Mouse (Mus musculus) intestine, postnatal 0 days (tissue): ENCODE measurements around the gene Mnt. TPM values are rescaled to one million over a fixed set of nuclear protein-coding genes. Genes with fewer than 3 reads are reported as not detected.

Experiments used
- ATAC-seq: fragments of 200-750 bp; cut with Nextera tagmentation; 2 replicates; pipeline ENCODE4 v1.8.0; 2017; ENCODE audit warnings: mild to moderate bottlenecking, moderate TSS enrichment, moderate library complexity
- H3K27ac ChIP-seq: fragments of 300-500 bp; sonication (generic); 2 replicates; pipeline ENCODE4 v1.5.1; 2014; ENCODE audit warnings: mild to moderate bottlenecking, low read depth, low read length, moderate library complexity
- H3K27me3 ChIP-seq: fragments of 300-500 bp; sonication (generic); replicated peaks from 2 replicates; pipeline ENCODE4 v1.6.1; 2014; ENCODE audit warnings: low read length, mixed read lengths; ENCODE audit not compliant: control insufficient read depth, insufficient read depth
- H3K36me3 ChIP-seq: fragments of 300-500 bp; sonication (generic); 2 replicates; pipeline ENCODE4 v1.6.1; 2014; ENCODE audit warnings: mild to moderate bottlenecking, moderate library complexity; ENCODE audit not compliant: control insufficient read depth, insufficient read depth
- H3K4me1 ChIP-seq: fragments of 300-500 bp; sonication (generic); replicated peaks from 2 replicates; pipeline ENCODE4 v1.6.1; 2014; ENCODE audit warnings: antibody characterized with exemption, low read length, mixed read lengths; ENCODE audit not compliant: control insufficient read depth, insufficient read depth
- H3K4me2 ChIP-seq: fragments of 300-500 bp; sonication (generic); replicated peaks from 2 replicates; pipeline ENCODE4 v1.6.1; 2014; ENCODE audit warnings: low read depth, mild to moderate bottlenecking, moderate library complexity
- H3K4me3 ChIP-seq: fragments of 300-500 bp; sonication (generic); 2 replicates; pipeline ENCODE4 v1.5.1; 2014; ENCODE audit warnings: low read depth, low read length
- H3K9ac ChIP-seq: fragments of 300-500 bp; sonication (generic); 2 replicates; pipeline ENCODE4 v1.6.1; 2014; ENCODE audit warnings: mild to moderate bottlenecking, low read depth, low read length
- H3K9me3 ChIP-seq: fragments of 300-500 bp; sonication (generic); 2 replicates; pipeline ENCODE4 v1.6.1; 2016; ENCODE audit warnings: mixed run types; ENCODE audit not compliant: control insufficient read depth
- CTCF ChIP-seq: sonication (generic); IDR thresholded peaks from 2 replicates; pipeline ENCODE4 v1.5.1; 2016; ENCODE audit warnings: low read depth, mild to moderate bottlenecking, control low read depth, antibody characterized with exemption, moderate library complexity
- WGBS: fragments of 180-500 bp; shearing (Covaris S2); extraction: QIAGEN DNeasy Blood & Tissue Kit; methylation state at CpG from one replicate; pipeline ENCODE4 v1.1.7; 2014; 5-methylcytosine and 5-hydroxymethylcytosine counted together
- polyA plus RNA-seq: library from polyadenylated mRNA; unstranded; fragments of >200 nt; fragmentation: Nextera tagmentation; extraction: Ambion mirVana; gene quantifications from 2 replicates; pipeline ENCODE4 v1.2.1, GENCODE M21; 2015

Mnt gene
- polyA plus RNA-seq, 1 experiment from 2014 or later = 5.3 TPM

- H3K9me3 ChIP-seq = no peaks in the 10 kb centered on the region
- peak overlapping the region; percentile 96 for H3K27ac ChIP-seq
- peak overlapping the region; percentile 49 for H3K9ac ChIP-seq
- peak overlapping the region; percentile 46 for H3K4me3 ChIP-seq
- TF ChIP-seq CTCF = peak; percentile 57
- H3K4me1 ChIP-seq = peaks cover 9% of the 10 kb centered on the region
- under 1% methylated on average over 53 of the region's 54 CpGs for WGBS
- H3K36me3 ChIP-seq = peaks cover 16% of the 10 kb centered on the region; the same call in 1 of the 2 replicates
- ATAC-seq = peak; percentile 83
- H3K27me3 ChIP-seq = no peaks in the 10 kb centered on the region
- H3K4me2 ChIP-seq = peak overlapping the region; percentile 82
These were observed 7.1 kb downstream of the Mnt start for GRCm38 (mm10) chr11:74837694-74838431.

- peak overlapping the region; percentile 49 for H3K9ac ChIP-seq
- peak overlapping the region; percentile 82 for H3K4me2 ChIP-seq
- peaks cover 9% of the 10 kb centered on the region for H3K4me1 ChIP-seq
- under 1% methylated on average over 34 of the region's 35 CpGs for WGBS
- H3K27me3 ChIP-seq = no peaks in the 10 kb centered on the region
- ATAC-seq = peak; percentile 69
- peaks cover 21% of the 10 kb centered on the region; the same call in 1 of the 2 replicates for H3K36me3 ChIP-seq
- H3K27ac ChIP-seq = peak overlapping the region; percentile 96
- TF ChIP-seq CTCF = no peak
- H3K4me3 ChIP-seq = peak overlapping the region; percentile 46
- no peaks in the 10 kb centered on the region for H3K9me3 ChIP-seq
These were observed 7.7 kb downstream of the Mnt start for GRCm38 (mm10) chr11:74838441-74838840.

GRCm38 (mm10) chr11:74838971-74839370 is 8.3 kb downstream of the Mnt start:
- Histone ChIP-seq H3K4me3 (peak overlapping the region; percentile 46), H3K9me3 (no peaks in the 10 kb centered on the region), H3K36me3 (peaks cover 21% of the 10 kb centered on the region; the same call in 1 of the 2 replicates), H3K4me2 (peak overlapping the region; percentile 82), H3K4me1 (peaks cover 9% of the 10 kb centered on the region), H3K9ac (no peak overlapping the region; the same call in 1 of the 2 replicates), H3K27me3 (no peaks in the 10 kb centered on the region), H3K27ac (peak overlapping the region; percentile 96)
- WGBS = 25% methylated on average over 6 of the region's 6 CpGs
- ATAC-seq = 0 out of 2 replicates have a peak, but pooled peaks have one; percentile 7
- TF ChIP-seq CTCF = no peak

- Histone ChIP-seq H3K27ac (no peak overlapping the region), H3K9me3 (no peaks in the 10 kb centered on the region), H3K4me2 (no peak overlapping the region), H3K4me3 (no peak overlapping the region), H3K9ac (no peak overlapping the region), H3K4me1 (peaks cover 6% of the 10 kb centered on the region; the same call in 1 of the 2 replicates), H3K27me3 (no peaks in the 10 kb centered on the region), H3K36me3 (peaks cover 24% of the 10 kb centered on the region; the same call in 1 of the 2 replicates)
- 90% methylated on average over 19 of the region's 19 CpGs for WGBS
- no peak for ATAC-seq
- TF ChIP-seq CTCF = no peak
These were observed 9.4 kb downstream of the Mnt start for GRCm38 (mm10) chr11:74839860-74840715.

- TF ChIP-seq CTCF = no peak
- no peak overlapping the region for H3K9ac ChIP-seq
- no peak overlapping the region for H3K27ac ChIP-seq
- H3K4me2 ChIP-seq = no peak overlapping the region
- whole genome bisulfite sequencing = 89% methylated on average over 8 of the region's 8 CpGs
- ATAC-seq = no peak
- peaks cover 29% of the 10 kb centered on the region for H3K36me3 ChIP-seq
- H3K27me3 ChIP-seq = no peaks in the 10 kb centered on the region
- no peak overlapping the region for H3K4me3 ChIP-seq
- peaks cover 6% of the 10 kb centered on the region; the same call in 1 of the 2 replicates for H3K4me1 ChIP-seq
- H3K9me3 ChIP-seq = no peaks in the 10 kb centered on the region
These were observed 10.0 kb downstream of the Mnt start for GRCm38 (mm10) chr11:74840739-74841138.

- no peaks in the 10 kb centered on the region for H3K9me3 ChIP-seq
- H3K9ac ChIP-seq = no peak overlapping the region
- H3K4me1 ChIP-seq = peaks cover 6% of the 10 kb centered on the region; the same call in 1 of the 2 replicates
- H3K36me3 ChIP-seq = peaks cover 27% of the 10 kb centered on the region
- H3K27ac ChIP-seq = no peak overlapping the region
- H3K27me3 ChIP-seq = no peaks in the 10 kb centered on the region
- TF ChIP-seq CTCF = no peak
- no peak overlapping the region for H3K4me2 ChIP-seq
- WGBS = 93% methylated on average over 9 of the region's 9 CpGs
- no peak for ATAC-seq
- H3K4me3 ChIP-seq = no peak overlapping the region
These were observed 10.6 kb downstream of the Mnt start for GRCm38 (mm10) chr11:74841366-74841765.
